Mouse (Mus musculus) kidney, postnatal 36 days (tissue): ENCODE measurements around the gene Cblc.
A peak's percentile ranks its signal among the peaks of the same experiment; 100 is the strongest.
"Not testable (repeated sequence)": the region's sequence is repeated elsewhere in the genome, so short reads cannot be mapped to it uniquely, and the experiment has no call there.

ENCODE experiments used
- DNase-seq, 2 experiments: peaks; one replicate each; pipeline ENCODE4 v3.0.0; 2021 to 2022; ENCODE audit warnings: mixed read lengths in 2 of 2

Cblc gene

GRCm38 (mm10) chr7:19818440-19818839 is 21.8 kb upstream of the Cblc start:
- no peak for DNase-seq

DNA sequence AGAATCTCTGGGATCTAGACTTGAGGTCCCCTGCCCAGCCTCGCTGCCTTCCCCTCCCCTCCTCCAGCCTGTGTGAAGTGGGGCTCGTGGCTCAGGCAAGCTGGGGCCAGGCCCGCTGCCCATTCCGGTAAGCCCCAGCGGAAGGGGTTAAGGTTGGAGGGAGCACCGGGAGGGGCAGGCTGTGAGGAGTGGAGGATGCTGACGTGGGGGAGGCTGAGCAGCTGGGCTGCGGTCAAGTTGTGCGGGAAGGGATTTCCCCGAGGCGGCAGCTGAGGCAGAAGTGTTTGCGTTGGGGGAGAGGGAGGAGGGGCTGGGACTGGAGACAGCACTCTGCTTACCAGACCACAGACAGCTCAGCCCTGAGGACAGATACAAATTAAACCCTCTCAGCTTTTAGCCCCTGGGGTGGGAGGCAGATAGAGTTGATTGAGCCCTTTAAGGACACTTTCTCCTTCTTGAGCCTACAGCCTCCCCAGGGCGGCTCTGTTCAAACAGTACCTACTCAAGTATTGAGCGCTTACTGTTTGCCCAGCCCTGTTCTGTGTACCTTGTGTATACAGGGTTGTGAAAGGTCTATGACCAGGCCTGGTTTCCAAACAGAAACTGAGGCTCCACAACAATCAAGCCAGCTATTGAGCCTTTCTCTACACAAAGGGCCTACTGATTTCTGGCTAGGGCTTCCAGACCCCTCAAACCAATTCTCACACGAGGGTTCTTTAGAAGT is 20.9 kb upstream of the Cblc start:
- DNase-seq, result peak; percentile 49 to 60

GRCm38 (mm10) chr7:19816224-19816771 is 19.7 kb upstream of the Cblc start:
- peak; percentile 92 to 96 for DNase-seq

- DNase-seq, result no peak
These were observed 19.0 kb upstream of the Cblc start for GRCm38 (mm10) chr7:19815296-19816223.

DNA sequence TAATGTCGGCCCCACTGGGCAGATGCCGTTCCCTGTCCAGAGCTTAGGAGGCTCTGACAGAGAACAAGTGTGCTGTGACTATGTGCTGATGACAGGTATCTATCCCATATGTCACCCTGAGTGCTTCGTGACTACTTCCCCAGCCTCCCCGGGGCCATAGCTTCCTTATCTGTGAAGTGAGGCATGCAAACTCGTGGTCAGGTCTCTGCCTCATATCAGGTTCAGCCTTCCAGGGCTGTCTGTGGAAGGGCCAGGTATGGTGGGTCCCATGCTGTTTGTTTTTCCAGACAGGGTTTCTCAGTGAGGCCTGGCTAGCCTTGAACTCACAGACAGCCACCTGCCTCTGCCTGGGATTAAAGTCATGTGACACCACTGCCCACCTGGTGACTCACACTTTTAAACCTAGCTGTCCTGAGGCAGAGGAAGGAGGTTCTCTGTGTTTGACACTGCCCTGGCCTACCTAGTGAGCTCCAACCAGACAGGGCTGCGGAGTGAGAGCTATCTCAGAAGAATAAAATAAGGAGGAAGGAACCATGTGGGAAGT is 17.0 kb upstream of the Cblc start:
- no peak for DNase-seq

DNA sequence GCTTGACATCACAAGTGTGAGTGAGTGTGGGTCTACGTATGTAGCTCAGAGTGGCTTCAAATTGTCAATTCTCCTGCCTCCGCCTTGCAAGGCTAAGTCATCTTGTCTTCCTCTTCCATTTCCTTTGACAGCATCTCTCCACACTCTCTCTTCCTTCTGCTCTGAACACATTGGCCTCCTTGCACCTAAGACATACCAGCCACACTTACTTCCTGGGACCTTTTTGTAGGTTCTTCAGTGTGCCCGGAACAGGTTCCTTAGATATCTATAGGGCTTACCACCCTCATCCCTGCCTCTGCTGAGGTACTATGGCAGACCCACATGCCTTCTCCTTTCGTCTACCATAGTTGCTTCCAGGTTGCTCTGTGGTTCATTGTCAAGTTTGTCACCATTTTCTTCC is 16.6 kb upstream of the Cblc start:
- no peak for DNase-seq

DNA sequence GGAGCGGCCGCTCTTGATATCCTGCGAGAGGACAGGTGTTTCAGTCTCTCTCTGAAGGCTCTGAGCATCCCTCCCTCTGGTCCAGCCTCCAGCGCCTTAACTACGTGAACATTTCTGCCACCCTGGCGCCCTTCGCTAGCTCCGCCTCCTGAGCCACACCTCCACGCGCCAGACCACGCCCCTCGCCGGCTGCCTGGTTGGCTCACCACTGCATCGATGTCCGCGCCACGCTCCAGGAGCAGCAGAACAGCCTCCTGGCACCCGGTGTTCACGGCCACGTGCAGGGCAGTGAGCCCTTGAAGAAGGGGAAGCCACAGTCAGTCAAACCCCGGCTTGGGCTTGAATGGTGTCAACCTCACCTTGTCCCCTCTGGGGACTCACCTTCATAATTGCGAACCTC is 14.5 kb upstream of the Cblc start:
- DNase-seq, result peak; percentile 79 to 91

- DNase-seq, result peak; percentile 31 to 66
These were observed 12.8 kb upstream of the Cblc start for GRCm38 (mm10) chr7:19809369-19809768.

GRCm38 (mm10) chr7:19806356-19806969 is 9.9 kb upstream of the Cblc start:
- no peak for DNase-seq

- DNase-seq, result peak; percentile 72 to 90
These were observed 6.4 kb upstream of the Cblc start for GRCm38 (mm10) chr7:19802995-19803394.

DNA sequence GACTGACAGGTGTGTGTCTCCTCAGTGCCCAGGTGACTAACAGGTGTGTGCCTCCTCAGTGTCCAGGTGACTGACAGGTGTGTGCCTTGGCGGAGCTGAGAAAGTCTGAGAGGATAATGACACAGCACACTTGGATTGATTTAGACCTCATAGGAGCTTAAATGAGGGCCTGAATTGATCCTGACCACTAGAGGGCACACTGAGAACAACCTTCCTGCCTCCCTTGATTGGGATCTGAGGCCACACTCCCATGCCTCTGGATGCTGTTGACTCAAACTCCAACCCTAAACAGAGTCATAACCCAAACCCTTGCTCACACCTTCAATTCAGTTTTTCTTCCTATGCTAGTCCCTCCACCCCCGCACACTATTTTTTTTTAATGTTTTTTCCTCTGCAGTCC is 4.2 kb upstream of the Cblc start:
- DNase-seq, result peak; percentile 76 to 78

DNA sequence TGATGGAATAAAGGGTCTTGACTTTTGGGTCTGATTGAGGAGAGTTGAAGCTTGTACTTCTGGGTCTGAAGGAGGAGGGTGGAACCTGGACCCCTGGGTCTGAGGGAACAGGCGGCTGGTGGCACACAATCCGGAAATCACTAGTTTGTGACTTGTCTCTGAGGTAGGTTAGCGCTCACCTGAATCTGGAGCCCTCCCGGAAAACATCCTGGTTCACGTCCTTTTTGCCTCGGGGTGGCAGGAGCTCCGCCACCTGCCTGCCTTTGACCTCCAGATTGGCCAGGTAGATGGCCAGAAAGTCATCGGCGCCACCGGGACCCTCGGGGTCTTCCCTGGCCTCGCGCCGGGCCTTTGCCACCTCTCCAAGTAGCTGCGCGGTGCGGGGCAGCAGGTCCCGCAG is 355 bp downstream of the Cblc start:
- peak in 1 of 2 experiments; percentile 38 for DNase-seq

GRCm38 (mm10) chr7:19795236-19795635 is 1.4 kb downstream of the Cblc start:
- DNase-seq, result no peak

DNA sequence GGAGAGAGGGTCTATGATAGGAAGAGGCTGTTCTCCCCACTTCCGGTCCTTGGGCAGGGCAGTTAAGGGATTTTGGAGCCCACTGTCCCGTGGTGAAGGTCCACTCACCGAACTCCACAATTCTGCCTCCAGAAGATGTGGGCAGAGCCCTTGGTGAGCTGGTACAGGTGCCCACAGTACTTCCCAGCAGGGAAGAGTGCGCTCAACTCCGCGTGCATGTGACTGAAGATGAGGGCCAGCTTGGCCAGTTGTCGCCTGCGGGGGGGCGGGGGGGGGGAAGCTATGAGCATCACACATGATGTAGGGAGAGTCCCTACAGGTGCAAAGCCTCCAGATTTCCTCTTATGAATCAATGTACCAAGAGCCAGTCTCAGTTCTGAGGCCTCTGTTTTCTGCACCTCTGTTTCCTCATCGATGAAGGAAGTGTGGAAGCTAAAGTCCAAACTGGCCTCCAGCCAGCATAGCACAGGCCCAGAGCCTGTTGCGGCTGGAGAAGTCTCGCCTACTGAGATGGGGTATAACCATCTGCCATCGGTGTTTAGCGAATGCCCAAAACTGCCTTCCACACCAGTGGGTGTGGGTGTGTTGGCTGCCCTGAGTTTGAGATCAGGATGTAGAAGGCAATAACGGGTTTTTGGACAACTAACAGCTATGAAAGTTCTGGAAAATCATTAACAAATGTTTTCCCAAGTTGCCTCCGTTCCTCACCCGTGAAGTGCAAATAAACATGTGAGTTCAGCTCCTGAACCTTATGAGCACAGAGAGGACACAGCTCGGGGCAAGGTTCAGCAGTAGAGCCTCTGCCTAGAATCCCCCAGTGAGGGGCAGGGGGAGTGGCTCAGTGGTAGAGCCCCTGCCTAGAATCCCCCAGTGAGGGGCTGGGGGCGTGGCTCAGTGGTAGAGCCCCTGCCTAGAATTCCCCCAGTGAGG is 3.6 kb downstream of the Cblc start:
- DNase-seq, result peak; percentile 67 to 73

DNA sequence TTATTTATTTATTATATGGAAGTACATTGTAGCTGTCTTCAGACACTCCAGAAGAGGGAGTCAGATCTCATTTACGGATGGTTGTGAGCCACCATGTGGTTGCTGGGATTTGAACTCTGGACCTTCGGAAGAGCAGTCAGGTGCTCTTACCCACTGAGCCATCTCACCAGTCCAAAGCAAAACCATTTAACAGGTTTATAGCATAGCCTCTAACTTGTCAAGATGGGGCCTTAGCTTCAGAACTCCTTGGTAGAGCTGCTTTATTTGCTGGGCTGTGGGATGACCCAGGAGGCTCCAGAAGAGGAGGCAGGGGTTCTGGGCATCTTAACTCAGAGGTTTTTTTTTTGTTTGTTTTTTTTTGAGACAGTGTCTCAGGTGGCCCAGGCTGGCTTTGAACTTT is 5.1 kb downstream of the Cblc start:
- DNase-seq, result not testable (repeated sequence)

GRCm38 (mm10) chr7:19789904-19790347 is 6.7 kb downstream of the Cblc start:
- DNase-seq, result peak; percentile 88 to 98

DNA sequence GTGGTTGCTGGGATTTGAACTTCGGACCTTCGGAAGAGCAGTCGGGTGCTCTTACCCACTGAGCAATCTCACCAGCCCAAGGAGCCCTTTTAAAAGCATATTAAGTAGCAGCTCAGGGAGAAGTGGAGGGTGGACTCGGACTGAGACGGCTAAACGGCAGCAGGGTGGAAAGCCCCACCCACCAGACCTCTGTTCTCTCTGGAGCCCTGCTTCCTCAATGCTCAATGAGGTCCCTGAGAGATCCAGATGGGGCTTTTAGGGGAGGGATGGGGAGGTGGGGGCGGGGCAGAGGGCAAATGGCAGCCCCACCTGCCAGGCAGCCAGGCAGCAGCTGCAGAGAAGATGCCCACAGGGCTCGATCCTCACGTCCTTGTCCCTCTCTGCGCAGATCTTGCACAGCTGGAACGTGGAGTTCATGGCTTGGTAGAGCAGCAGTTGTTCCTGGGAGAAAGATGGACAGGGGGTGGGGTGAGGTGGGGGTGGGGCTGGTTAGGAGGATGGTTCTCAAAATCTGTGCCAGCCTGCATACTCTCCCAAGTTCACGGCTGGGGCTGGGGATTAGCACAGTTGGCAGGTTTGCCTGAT is 10.6 kb downstream of the Cblc start:
- DNase-seq, result no peak

DNA sequence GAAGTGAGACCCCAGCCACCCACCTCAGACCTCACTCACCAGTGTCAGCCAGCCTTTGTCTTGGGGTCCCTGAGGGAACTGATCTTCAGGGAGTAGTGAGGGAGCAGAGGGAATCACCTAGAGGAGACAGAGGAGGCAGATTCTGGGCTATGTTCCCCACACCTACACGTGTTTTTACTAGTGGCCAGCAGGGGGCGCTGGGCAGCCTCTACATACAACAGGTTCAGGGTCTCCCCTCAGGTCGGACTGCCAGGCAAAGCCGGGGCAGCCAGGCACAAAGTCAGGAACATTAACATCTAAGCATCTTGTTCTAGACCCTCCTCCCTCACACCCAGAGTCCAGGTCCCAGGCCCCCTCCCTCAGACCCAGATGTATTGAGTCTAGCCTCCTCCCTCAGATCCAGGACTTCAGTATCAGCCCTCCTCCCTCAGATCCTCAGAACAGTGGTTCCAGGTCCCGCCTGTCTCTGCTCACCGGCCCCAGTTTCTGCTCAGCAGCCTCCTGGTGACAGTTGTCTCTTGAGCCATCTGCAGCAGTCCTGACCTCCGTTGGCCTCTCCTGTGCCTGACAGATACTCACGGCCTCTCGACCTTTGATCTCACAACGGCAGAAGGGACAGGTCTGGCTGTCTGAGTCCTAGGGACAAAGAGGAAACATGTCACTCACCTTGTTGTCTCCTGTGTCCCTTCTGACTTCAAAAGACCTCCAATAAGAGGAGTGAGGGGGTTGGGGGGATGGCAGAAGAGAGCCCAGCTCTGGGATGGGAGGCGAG is 11.7 kb downstream of the Cblc start:
- DNase-seq, result peak in 1 of 2 experiments; percentile 63

DNA sequence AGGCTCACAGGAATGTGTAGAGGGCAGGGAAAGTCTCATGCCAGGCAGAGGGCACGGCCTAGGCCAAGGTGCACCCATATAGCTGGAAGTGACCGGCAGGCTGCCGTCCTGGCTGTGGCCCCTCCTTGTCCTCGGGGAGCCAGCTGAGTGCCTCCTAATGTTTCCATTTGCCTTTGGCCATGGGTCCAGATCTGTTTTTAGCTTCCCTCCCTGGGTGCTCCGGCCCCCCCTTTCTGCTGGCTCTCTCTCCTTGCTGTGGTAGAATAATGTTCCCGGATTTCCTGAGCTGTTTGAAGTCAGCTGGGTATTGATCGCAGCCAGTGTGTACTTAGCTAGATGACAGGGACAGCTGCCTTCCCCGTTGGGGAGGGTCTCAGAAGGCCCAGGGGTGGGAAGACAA is 13.0 kb downstream of the Cblc start:
- peak; percentile 62 to 68 for DNase-seq

- DNase-seq, result peak; percentile 37 to 72
These were observed 14.0 kb downstream of the Cblc start for GRCm38 (mm10) chr7:19782645-19783044.
